Mouse (Mus musculus) spleen, postnatal 14 days (tissue): ENCODE data around the gene Ppp2r2d.

ENCODE experiments used
- DNase-seq, 2 experiments: peaks; one replicate each; pipeline ENCODE4 v3.0.0; 2021 to 2022; ENCODE audit warnings: low spot score in 2 of 2

The Ppp2r2d gene

DNA sequence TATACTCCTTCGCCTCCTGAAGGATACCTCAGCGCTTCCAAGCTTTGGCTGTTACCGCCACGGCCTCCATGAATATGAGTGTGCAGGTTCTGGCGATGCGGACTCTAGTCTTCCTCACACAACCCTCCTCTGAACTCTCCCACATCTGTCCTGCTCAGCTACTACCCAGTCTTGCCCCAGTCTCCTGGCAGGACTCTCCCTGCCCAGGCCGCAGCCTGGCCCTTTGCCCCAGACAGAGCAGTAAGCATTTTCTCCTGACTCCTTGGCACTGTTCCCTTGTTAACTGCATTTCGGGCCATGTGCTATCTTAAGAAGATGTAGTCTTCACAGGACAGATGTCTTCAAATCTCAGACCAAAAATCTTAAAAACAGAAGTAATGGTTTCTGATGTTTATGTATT, 75.7 kb downstream of the Ppp2r2d start:
- no peak for DNase-seq

DNA sequence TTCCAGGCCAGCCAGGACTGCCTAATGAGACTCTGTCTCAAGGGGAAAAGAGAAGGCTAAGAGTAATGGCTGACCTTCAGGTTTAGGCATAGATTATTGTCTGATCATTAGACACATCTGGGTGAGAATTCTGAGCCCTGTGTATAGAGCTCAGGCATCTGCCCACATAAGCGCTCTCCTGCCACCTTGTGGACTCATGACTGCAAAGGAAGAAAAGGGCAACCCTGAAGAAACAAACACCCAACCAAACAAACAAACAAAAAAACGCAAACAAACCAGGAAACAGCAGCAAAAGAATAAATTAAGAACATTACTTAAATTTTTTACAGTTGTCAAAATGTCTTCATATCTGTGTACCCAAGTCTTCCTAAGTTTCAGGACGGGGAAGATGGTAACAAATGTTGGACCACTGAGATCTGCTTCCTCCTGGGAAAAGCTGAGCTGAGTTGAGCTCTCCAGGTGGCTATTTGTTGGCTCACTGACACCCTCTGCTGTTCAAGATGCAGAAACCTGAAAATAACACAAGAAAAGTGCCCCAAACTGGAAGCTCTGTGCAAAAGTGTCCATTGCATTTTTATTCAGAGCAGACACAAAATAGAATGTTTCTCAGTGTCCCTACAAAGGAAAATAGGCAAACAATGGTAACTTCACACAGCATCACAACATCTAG, 78.0 kb downstream of the Ppp2r2d start:
- DNase-seq, result no peak

DNA sequence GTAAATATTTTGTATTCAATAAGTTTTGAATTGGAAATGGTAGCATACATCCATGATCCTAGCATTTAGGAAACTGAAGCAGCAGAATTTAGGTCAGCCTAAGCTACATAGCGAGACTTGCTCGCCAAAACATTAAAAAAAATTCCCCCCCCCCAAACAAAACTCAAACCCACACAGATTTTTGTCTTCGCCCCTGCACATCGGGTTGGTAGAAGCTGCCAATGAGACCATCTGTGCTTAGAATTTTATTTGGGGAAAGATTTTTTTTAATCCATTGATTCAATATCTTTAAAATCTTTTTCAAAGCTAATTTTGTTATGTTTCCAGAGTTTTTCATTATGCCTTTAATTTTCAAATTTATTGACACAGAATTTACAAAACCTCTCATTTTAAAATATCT, 82.6 kb downstream of the Ppp2r2d start:
- no peak for DNase-seq
